Mouse (Mus musculus): ENCODE results near the gene Mageb2. TPM values are rescaled to one million over a fixed set of nuclear protein-coding genes. Genes with fewer than 3 reads are reported as not detected.
"Not testable (repeated sequence)": the region's sequence is repeated elsewhere in the genome, so short reads cannot be mapped to it uniquely, and the experiment has no call there.

The Mageb2 gene
- polyA plus RNA-seq (2016; fragmentation: Nextera tagmentation; extraction: Ambion mirVana), result not detected in 2 replicates

GRCm38 (mm10) chrX:91331390-91331789 is at the start of gene Mageb2:
TSS of gene Mageb2 (plus strand) at chrX:91331690.
- H3K36me3 ChIP-seq (replicated peaks); H3K4me1 ChIP-seq; DNase-seq (ENCODE audit: extremely low spot score, low spot score); H3K9me3 ChIP-seq; H3K27ac ChIP-seq; H3K4me3 ChIP-seq; H3K27me3 ChIP-seq (ENCODE audit: poor library complexity, severe bottlenecking): not testable (repeated sequence)
- WGBS, result 83% methylated on average over 2 of the region's 2 CpGs

DNA sequence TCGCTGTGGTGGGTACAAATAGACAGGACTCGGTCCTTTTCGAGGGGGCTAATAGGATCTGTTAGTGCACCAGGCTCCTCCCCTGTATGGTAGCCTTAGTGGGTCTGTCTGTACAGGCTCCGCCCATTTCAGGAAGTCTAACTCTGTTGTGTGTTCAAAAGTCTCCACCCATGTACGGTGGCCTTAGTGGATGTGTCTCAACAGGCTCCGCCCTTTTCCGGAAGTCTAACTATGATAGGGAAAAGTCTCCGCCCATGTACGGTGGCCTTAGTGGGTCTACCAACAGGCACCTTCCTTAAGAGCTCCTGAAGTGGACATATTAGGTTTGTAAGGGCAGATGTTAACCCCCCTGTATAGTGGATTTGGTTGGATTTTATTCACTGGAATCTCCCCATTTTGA is 18.2 kb upstream of the Mageb2 start:
- WGBS, result 93% methylated on average over 9 of the region's 9 CpGs
- not testable (repeated sequence) for H3K27ac ChIP-seq

More for the DNA sequence above, 18.2 kb upstream of the Mageb2 start:
- not testable (repeated sequence) for DNase-seq (ENCODE audit: extremely low spot score, low spot score); H3K9me3 ChIP-seq; H3K36me3 ChIP-seq (replicated peaks); H3K27me3 ChIP-seq (ENCODE audit: poor library complexity, severe bottlenecking); H3K4me3 ChIP-seq; H3K4me1 ChIP-seq

Other genes with a start within 250 kb of the Mageb2 start
- not detected in 2 replicates for gene Gm5072, start 60.8 kb downstream of the Mageb2 start, polyA plus RNA-seq (2016; fragmentation: Nextera tagmentation; extraction: Ambion mirVana)
- gene Gm8914, start 148.4 kb downstream of the Mageb2 start, polyA plus RNA-seq (2016; fragmentation: Nextera tagmentation; extraction: Ambion mirVana), result not detected in 2 replicates
- gene 1700084M14Rik, start 244.2 kb downstream of the Mageb2 start, polyA plus RNA-seq (2016; fragmentation: Nextera tagmentation; extraction: Ambion mirVana), result not detected in 2 replicates